In genomic region chr1:172680742-172681141, GRCm38 (mm10) we compare ENCODE assay signal across 22 mouse cellular contexts. TPM values are rescaled to one million over a fixed set of nuclear protein-coding genes. Genes with fewer than 3 reads are reported as not detected.
DNase-seq lines count a peak whose midpoint lies in the region; ATAC-seq and TF ChIP-seq lines count a peak whose summit lies in the region.
"Had no signal": no experiment of that assay in that cellular context is flagged by ENCODE, and none has a peak within 500 bp of the region (broad histone marks: within the 10 kb centered on the region; RNA-seq: fewer than 3 reads in every experiment).

No protein-coding gene starts in this region.

- H3K27ac ChIP-seq in limb, embryonic 14.5 days (replicated peaks; ENCODE audit: low read depth, low read length), result no peak overlapping the region
- no peak overlapping the region for H3K27ac ChIP-seq in limb, embryonic 10.5 days
- H3K27ac ChIP-seq in heart, embryonic 10.5 days, result no peak overlapping the region
- H3K27ac ChIP-seq: embryonic facial prominence, embryonic 13.5 days; forebrain, embryonic 10.5 days; forebrain, embryonic 12.5 days had no signal

- DNase-seq in limb, embryonic 14.5 days (ENCODE audit: low spot score), result peak; percentile 48
- no peak for DNase-seq in limb, embryonic 10.5 days (ENCODE audit: low spot score)
- peak; percentile 23 for DNase-seq in fat pad, adult 2 months (ENCODE audit: extremely low read depth, low read depth, low spot score)
- no peak for DNase-seq in heart, embryonic 10.5 days (ENCODE audit: low spot score)
- no peak for DNase-seq in kidney, postnatal 10 days
- DNase-seq: adrenal gland, adult 2 months; adrenal gland, postnatal 10 days; adrenal gland, postnatal 25 days; cerebellum, adult 11 months; cerebellum, adult 18-20 months; cerebellum, adult 8-10 months; cerebellum, adult 9-11 months; cerebellum, postnatal 14 days; cerebellum, postnatal 36 days; embryo, embryonic 11 days had no signal

- no peak overlapping the region for H3K4me3 ChIP-seq in limb, embryonic 14.5 days (replicated peaks; ENCODE audit: low read length)
- H3K4me3 ChIP-seq in limb, embryonic 10.5 days, result no peak overlapping the region
- no peak overlapping the region for H3K4me3 ChIP-seq in heart, embryonic 10.5 days
- H3K4me3 ChIP-seq: embryonic facial prominence, embryonic 13.5 days; forebrain, embryonic 10.5 days; forebrain, embryonic 12.5 days had no signal

- no peak for TF ChIP-seq POLR2A in limb, embryonic 14.5 days (IDR thresholded peaks at IDR 0.05; ENCODE audit: borderline replicate concordance, extremely low read depth, insufficient read depth, insufficient read length)

- H3K36me3 ChIP-seq in limb, embryonic 14.5 days (ENCODE audit: control insufficient read depth, insufficient read depth, low read length), result no peaks in the 10 kb centered on the region
- no peaks in the 10 kb centered on the region for H3K36me3 ChIP-seq in limb, embryonic 10.5 days
- H3K36me3 ChIP-seq in heart, embryonic 10.5 days, result no peaks in the 10 kb centered on the region
- H3K36me3 ChIP-seq: embryonic facial prominence, embryonic 13.5 days; forebrain, embryonic 10.5 days; forebrain, embryonic 12.5 days had no signal

- H3K9ac ChIP-seq in limb, embryonic 14.5 days (ENCODE audit: low read depth, low read length, severe bottlenecking), result no peak overlapping the region
- H3K9ac ChIP-seq: embryonic facial prominence, embryonic 13.5 days; forebrain, embryonic 12.5 days had no signal

- no peaks in the 10 kb centered on the region for H3K4me1 ChIP-seq in limb, embryonic 14.5 days (ENCODE audit: control insufficient read depth, insufficient read depth, low read length)
- no peaks in the 10 kb centered on the region for H3K4me1 ChIP-seq in limb, embryonic 10.5 days
- no peaks in the 10 kb centered on the region for H3K4me1 ChIP-seq in heart, embryonic 10.5 days
- H3K4me1 ChIP-seq: embryonic facial prominence, embryonic 13.5 days; forebrain, embryonic 10.5 days; forebrain, embryonic 12.5 days had no signal

- no peak overlapping the region for H3K4me2 ChIP-seq in limb, embryonic 14.5 days (replicated peaks; ENCODE audit: low read depth, low read length, severe bottlenecking)
- H3K4me2 ChIP-seq: embryonic facial prominence, embryonic 13.5 days; forebrain, embryonic 12.5 days had no signal

- no peaks in the 10 kb centered on the region for H3K27me3 ChIP-seq in limb, embryonic 14.5 days (ENCODE audit: control insufficient read depth, insufficient read depth, low read length)
- H3K27me3 ChIP-seq in limb, embryonic 10.5 days (ENCODE audit: low read depth, poor library complexity, severe bottlenecking), result no peaks in the 10 kb centered on the region
- H3K27me3 ChIP-seq in heart, embryonic 10.5 days (ENCODE audit: insufficient read depth, poor library complexity, severe bottlenecking), result no peaks in the 10 kb centered on the region
- H3K27me3 ChIP-seq: embryonic facial prominence, embryonic 13.5 days; forebrain, embryonic 12.5 days had no signal

- ATAC-seq in limb, embryonic 14.5 days (ENCODE audit: low FRiP score, low read depth), result no peak
- ATAC-seq: forebrain, embryonic 14.5 days; forebrain, embryonic 16.5 days had no signal

- 80% methylated on average over 4 of the region's 4 CpGs for WGBS in limb, embryonic 14.5 days
- 90% methylated on average over 4 of the region's 4 CpGs for WGBS in limb, embryonic 10.5 days
- 91% methylated on average over 4 of the region's 4 CpGs for WGBS in heart, embryonic 10.5 days

- H3K9me3 ChIP-seq in limb, embryonic 14.5 days (ENCODE audit: control insufficient read depth, low read length), result no peaks in the 10 kb centered on the region
- no peaks in the 10 kb centered on the region for H3K9me3 ChIP-seq in limb, embryonic 10.5 days (replicated peaks)
- H3K9me3 ChIP-seq in heart, embryonic 10.5 days, result no peaks in the 10 kb centered on the region
- H3K9me3 ChIP-seq: embryonic facial prominence, embryonic 13.5 days; forebrain, embryonic 10.5 days; forebrain, embryonic 12.5 days had no signal

RNA-seq across cellular contexts. Expression of gene Crp, which starts 17.1 kb away (rescaled TPM):
- polyA plus RNA-seq in limb, embryonic 14.5 days (2012; rRNA removed), result 0.04 TPM in 1 of 2 replicates, not detected in the other
- polyA plus RNA-seq in limb, embryonic 14.5 days (2014; fragmentation: Nextera tagmentation; extraction: Ambion mirVana), result not detected in 2 replicates
- polyA plus RNA-seq in limb, embryonic 10.5 days (2016; fragmentation: Nextera tagmentation; extraction: Ambion mirVana), result not detected in 2 replicates
- 0.20 TPM in 1 of 2 replicates, not detected in the other for polyA plus RNA-seq in heart, embryonic 10.5 days (2016; fragmentation: Nextera tagmentation; extraction: Ambion mirVana)
- polyA plus RNA-seq: adrenal gland, adult 2 months; C2C12; embryonic facial prominence, embryonic 13.5 days; forebrain, embryonic 10.5 days; forebrain, embryonic 12.5 days; forebrain, embryonic 16.5 days; frontal cortex, adult 2 months had no signal

RNA-seq across cellular contexts. Expression of gene Dusp23, which starts 48.0 kb away (rescaled TPM):
- 13.5 and 17.2 TPM in 2 replicates for polyA plus RNA-seq in limb, embryonic 14.5 days (2012; rRNA removed)
- polyA plus RNA-seq in limb, embryonic 14.5 days (2014; fragmentation: Nextera tagmentation; extraction: Ambion mirVana), result 11.3 and 12.9 TPM in 2 replicates
- polyA plus RNA-seq in limb, embryonic 10.5 days (2016; fragmentation: Nextera tagmentation; extraction: Ambion mirVana), result 8.6 and 12.0 TPM in 2 replicates
- polyA plus RNA-seq in heart, embryonic 10.5 days (2016; fragmentation: Nextera tagmentation; extraction: Ambion mirVana), result 9.2 and 10.5 TPM in 2 replicates

Comparison
In these comparisons a context has a peak if more than half of its experiments do, and no peak if none do; other contexts are left out.
1. DNase-seq: peak in limb, embryonic 14.5 days (single experiment) and fat pad, adult 2 months (single experiment); none in limb, embryonic 10.5 days (single experiment), heart, embryonic 10.5 days (single experiment) and kidney, postnatal 10 days (single experiment).